Mouse (Mus musculus) left cerebral cortex, adult 8-10 months (tissue): Measurements from ENCODE around the gene Gm9833. TPM values are rescaled to one million over a fixed set of nuclear protein-coding genes. Genes with fewer than 3 reads are reported as not detected.
A peak's percentile ranks its signal among the peaks of the same experiment; 100 is the strongest.
"Not testable (repeated sequence)": the region's sequence is repeated elsewhere in the genome, so short reads cannot be mapped to it uniquely, and the experiment has no call there.

Experiments
- DNase-seq, 2 experiments: peaks; one replicate each; pipeline ENCODE4 v3.0.0; 2022; ENCODE audit warnings: low spot score in 2 of 2
- total RNA-seq, 4 experiments: library from RNA; stranded (reverse); gene quantifications; 2 replicates each; pipeline ENCODE4 v1.2.4; 2022

Gm9833 gene
- total RNA-seq, result 10 to 100 TPM in 3 of 4 experiments, 1 to 10 TPM in 1; 9.3 to 11.5 (median 10.2) TPM

DNA sequence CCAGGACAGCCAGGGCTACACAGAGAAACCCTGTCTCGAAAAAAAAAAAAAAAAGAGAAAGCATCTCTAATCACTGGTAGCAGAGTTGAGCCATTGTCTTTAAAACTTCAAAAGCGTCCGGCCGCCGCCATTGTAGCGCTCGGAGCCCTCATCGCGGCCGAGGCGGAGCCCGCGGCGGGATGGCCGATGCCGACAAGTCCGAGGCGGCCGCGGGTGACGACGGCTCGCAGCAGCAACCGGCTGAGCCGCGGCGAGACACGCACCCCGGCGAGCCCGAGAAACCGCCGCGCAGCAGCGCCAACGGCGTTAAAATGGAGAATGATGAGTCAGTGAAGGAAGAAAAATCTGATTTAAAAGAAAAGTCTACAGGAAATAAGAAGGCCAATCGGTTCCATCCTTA, at the start of gene Gm9833:
TSS of gene Gm9833 (plus strand) at position 117 of the 400 bp plus-strand sequence.
- DNase-seq, result not testable (repeated sequence)

DNA sequence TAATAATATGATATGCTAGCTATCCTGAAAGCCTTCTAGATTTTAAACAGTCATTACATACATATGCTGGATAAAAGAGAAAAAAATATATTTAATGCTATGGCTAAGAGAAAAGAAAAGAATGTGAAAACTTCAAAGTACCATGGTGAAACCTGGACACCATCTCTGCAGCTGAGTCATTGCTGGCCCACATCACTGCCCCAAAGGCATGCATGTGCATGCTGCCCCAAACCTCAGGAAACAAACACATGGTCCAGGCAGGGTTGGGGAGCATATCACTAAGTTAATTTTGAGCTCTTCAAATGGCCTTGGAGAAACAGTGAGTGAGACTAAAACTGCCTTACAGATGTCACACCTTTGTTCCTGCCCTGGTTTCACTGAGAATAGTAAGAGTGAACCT, 17.8 kb upstream of the Gm9833 start:
- DNase-seq, result no peak

DNA sequence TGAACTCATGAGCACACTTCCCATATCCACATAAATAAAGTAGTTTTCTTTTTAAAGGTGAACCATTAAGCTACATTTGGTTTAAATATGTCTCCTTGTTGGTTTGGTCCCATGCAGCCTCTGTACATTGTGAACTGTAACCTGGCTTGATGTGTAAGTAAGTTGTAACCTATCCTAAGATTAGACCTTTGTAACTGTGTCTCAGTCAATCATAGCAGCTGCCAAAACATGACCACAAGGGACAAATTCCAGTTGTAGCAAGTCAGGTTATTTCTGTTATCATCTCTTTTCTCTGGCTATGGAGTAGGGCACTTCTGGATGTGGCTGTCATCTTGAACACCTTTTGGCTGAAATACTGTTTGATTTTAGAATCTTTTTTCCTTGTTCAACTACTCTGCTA, 12.1 kb upstream of the Gm9833 start:
- no peak for DNase-seq

DNA sequence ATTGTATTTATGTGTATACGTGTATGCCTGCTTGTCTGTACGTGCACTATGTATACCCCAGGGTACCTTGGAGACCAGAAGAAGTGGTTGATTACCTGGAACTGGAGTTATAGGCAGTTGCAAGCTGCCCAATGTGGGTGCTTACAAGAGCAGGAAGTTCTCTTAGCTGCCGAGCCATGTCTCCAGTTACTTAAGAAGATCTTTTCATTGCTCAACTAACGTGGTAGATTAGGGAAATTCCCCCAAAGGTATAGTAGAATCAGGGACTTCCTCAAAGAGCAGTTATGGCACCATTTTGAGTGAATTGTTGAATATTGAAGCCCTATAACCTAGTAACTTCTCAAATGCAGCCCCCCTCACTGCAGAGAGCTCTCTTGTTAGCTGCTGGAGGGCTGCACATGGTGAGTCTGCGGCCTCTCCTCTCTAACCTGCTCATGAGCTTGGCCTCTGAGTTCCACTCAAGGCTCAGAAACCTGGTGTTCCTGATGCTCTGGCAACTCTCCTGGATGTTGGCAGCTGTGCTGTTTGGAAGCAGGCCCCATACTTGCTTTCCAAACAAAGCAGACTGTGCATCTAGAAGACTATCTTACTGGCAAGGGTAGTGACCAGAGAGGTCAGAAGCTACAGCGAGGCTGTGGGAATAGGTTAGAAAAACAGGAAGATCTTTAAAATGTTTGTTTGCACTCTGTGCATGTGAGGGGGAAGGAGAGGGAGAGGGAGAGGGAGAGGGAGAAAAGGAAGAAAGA, 10.6 kb upstream of the Gm9833 start:
- no peak for DNase-seq

DNA sequence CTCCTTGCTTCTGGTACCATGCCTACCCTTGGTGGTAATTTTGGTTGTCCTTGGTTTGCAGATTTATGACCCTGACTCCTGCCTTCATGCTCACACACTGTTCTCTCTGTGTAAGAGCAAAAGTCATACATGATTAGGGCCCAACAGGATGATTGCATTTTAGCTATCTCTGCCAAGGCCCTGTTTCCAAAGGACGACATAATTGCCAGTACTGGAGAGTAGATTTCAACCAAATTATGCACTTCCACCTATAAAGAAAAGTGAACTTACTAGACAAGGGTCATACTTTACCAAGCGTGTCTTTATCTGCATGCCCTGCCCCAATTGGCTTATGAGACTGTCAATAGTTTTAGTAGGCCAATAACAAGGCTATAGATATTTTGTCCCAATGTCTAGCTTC, 9.8 kb upstream of the Gm9833 start:
- DNase-seq, result no peak

DNA sequence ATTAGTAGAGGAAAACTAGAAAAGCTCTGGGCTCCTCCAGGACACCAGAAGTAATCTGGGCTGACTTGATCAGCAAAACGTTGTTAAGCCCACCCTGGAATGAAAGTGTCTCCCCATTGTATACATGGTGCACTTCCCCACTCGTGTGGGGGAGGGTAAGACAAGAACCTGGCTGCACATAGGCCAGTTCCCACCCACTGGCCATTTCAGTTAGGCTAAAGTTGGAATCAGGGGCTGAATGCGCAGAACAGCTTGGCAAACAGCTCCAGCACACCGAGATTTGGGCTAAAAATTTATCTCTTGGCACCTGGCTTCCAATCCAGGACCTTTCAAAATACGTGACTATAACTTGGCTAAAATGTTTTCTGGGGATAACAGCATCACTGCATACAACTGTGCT, 6.6 kb upstream of the Gm9833 start:
- DNase-seq, result no peak

DNA sequence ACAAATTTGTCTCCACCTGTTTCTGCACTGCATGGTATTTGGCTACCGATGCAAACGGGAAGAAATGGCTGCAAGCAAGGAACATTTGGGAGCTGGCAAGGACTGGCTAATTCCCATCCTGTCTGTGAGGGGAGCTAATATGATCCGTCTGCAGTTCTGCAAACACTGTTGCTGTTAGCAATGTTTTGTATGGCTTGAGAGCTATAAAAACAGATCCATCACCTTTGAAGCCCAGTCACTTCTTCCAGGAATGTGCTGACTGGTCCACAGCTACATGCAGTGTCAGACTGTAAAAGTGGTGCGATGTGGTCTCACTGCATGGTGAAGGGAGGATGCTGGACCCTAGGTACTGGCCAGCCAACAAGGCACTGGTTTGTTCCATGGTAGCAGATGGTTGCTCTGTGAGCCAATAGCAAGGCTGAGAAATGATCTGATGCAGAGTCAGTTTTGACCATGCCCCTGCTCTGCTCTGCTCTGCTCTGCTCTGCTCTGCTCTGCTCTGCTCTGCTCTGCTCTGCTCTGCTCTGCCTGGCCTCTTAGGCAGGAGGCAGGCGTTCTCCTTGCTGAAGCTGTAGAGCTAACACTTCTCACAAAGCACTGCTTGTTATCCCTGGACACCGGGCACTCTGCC, 5.9 kb upstream of the Gm9833 start:
- peak in 1 of 2 experiments; percentile 32 for DNase-seq

DNA sequence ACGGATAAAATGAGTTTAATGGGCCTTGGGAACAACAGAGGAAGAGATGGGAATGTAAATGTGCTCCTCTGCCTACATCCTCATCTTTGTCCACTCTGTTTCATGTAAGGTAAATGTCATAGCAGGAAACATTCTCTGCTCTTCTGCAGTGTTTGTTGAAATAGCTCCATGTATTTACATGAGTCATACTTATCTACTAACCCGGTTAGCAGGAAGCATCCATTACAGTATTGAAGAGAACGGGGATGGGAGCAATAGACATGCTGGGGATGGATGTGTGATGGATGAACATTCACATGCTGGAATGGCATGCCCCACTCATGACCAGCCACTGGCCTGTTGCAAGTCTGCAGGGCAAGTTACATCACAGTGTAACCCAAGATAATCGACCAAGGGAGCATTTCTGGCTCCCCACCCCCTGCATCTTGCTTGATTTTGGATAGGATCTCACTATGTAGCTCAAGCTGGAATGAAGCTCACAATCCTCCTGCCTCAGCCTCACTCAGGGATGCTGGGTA, 5.3 kb upstream of the Gm9833 start:
- no peak for DNase-seq

DNA sequence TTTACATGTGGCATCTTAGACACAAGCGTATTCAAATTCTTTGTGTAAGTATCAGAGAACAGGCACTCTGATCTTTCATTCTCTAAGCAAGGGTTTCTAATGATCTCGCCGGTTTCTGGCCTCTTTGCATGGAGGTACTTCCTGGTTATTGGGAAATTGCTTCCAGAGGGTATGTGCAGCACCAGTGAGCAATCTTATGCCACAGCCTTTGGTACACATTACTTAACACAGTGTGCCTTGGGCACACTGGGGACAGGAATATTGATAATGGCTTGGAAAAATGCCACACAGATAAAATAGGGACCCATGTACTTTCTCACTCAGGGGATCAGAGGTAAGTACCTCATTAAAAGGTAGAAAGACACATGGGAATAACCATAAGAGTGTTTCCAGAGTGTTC, 3.8 kb upstream of the Gm9833 start:
- no peak for DNase-seq

DNA sequence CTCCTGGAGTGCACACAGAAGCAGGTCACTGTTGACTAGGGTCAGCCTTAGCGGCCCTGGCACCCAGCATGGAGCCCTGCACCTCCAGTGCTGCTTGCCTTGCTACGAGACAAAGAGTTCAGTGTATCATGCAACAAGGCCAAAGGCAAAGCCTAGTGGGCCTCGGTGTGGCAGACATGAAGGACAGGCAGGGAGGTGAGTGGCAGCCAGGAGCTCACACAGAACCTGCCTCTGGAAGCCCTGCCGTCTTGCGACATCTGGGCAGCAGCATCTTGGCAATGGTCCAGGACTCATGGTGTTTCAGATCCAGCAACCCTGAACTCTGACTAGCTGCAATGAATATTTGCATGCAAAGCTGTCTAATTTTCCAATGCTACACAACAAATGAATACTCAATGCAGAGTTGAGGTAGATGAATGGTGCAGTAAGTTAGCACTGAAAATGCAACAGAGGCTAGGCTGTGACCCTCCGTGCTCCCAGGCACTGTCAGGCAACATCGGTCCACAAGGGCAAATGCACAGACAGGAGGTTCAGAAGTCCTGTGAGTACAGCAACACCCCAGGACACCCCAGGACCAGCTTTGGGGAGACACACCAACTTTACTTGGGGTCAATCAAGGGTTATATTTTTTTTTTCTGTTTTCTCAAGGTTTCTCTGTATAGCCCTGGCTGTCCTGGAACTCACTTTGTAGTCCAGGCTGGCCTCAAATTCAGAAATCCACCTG, 2.4 kb upstream of the Gm9833 start:
- DNase-seq, result no peak

DNA sequence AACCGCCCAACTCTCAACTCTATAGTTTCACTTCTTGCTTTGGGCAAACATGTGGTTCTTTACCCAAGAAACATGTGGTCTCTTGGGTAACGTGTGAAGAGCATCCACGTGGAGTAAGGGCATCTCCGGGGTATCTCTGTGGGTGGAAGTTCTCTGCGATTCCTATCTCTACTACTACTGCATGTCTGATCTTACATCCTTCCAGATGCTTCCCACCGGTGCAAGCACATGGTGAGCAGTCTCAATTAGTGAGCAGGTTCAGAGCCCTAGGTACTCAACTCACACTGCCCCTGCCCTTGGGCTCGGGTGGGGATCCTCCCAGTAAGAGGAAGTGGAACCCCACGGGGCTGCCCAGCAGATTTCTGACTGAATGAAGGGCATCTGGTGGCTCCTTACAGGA, 399 bp upstream of the Gm9833 start:
- no peak for DNase-seq

DNA sequence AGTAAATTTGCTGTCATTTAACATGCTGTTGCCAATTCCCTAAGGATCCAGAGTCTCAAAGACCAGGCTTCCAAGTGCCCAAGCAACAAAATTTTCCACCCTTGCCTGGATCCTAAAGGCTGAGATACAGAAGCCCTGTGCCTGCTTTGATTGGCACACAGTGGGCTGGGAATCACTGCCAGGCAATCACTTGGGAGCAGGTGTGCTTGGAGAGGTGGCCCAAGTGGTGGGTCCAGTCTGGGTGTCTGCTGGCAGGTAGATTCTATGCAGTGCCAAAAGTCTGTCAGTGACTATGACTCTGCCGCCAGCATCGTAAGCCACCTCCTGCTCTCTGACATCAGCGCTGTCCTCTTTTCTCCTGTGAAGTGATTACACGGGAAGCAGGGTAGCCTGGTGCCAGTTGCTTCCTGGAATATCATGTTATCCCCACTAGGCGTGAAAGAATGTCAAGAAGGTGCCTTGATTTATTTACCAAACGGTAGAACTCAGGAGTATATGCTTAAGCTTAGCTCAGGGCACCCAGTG, 3.8 kb downstream of the Gm9833 start:
- DNase-seq, result no peak

DNA sequence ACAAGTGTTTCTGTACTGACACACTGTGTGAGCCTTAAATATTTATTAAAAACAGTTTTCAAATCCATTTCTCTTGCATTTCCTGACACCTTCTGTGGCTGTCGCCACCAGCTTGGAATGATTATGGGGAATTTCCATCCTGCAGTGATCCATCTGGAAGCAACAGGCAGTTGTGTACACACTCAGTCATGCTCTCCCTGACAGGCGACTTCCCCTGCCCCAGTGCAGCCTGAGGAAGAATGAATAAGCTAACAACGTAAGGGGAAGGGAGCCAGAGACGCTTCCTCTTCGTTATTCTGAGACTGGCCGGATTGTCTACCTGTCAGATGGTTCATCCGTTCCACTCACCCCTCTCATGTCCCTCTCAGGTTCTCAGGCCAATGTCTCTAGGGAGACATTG, 4.6 kb downstream of the Gm9833 start:
- DNase-seq, result no peak

DNA sequence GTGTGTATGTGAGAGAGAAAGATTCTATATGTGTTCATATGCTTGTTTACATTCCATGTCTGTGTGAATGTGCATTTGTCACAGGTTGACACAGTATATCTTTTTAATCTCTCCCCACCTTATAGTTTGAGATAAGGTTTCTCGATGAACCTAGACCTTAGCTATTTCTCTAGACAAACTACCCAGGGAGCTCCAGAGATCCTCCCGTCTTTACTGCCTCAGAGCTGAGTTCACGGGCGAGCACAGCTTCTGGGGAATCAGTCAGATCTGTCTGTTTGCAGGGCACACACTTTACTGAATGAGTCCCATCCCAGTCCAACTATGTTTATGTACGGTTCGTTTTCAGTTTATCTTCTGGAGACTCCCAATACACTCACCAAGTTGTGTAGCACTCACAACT, 5.0 kb downstream of the Gm9833 start:
- DNase-seq, result no peak

DNA sequence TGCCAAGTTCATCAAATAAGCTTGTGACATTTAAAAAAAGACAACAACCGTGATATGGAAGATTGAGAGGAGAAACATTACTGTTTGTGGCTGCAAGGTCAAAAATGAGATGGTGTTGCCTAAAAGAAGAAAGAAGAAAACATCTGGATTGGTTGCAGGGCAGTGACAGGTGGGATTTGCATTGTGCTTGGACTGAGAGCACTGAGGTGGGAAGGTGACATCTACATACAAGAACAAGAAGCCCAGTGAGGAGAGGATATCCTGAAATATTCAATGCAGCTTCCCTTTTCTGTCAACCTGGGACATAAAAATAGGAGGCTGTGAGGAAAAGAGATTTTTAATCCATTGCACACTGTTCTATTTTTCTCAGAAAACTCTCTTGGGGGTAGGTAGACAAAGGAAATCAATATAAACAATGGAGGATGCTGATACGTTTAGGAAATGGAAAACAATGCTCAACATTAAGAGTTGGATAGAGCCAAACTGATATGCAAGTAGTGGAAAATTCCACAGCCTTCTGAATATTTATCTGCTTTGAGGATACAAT, 7.2 kb downstream of the Gm9833 start:
- DNase-seq, result no peak

DNA sequence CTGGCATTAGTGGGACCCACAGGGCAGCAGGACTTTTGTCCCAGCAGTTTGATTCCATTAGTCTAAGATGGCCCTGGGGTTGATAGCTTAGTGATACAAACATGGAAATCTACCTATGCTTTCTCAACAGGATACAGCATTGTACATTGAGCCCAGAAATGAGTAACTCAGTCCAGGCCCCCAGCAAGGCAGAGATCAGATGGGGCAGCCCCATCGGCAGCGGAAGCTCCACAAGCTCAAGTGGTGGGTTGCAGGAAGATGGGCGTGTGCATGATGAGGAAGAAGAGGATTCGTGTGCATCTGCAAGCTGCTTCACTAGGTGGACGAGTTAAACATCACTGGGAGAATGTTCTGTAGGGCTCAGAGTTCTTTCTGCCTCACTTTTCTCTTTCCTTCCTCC, 11.8 kb downstream of the Gm9833 start:
- no peak for DNase-seq

DNA sequence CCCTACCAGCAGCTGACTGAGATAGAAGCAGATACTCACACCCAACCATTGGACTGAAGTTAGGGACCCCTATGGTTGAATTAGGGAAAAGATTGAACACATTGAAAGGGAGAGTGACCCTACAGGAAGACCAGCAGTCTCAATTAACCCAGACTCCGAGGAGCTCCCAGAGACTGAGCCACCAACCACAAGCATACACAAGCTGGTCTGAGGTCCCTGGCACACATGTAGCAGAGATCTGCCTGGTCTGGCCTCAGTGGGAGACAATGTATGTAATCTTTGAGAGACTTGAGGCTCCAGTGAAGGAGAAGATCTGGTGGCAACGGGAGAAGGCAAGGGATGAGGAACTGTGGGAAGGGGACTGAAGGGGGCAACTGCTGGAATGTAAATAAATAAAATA, 23.7 kb downstream of the Gm9833 start:
- no peak for DNase-seq

DNA sequence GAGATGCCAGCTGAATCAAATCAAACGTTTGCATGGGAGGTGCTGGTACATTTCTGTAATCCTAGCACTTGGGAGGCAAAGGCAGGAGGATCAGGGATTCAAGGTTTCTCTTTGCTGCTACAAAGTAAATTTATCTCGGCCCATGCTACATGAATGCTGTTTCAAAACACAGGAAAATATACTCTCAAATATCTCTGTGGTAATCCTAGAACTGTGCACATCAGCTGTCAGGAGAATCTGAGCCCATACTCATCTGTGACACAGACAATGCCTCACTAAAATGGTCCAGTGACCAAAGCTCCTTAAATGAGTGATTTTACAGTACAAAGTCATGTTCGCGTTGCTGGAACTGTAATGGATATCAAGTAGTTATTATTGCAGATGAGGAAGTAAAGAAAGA, 24.3 kb downstream of the Gm9833 start:
- DNase-seq, result no peak

DNA sequence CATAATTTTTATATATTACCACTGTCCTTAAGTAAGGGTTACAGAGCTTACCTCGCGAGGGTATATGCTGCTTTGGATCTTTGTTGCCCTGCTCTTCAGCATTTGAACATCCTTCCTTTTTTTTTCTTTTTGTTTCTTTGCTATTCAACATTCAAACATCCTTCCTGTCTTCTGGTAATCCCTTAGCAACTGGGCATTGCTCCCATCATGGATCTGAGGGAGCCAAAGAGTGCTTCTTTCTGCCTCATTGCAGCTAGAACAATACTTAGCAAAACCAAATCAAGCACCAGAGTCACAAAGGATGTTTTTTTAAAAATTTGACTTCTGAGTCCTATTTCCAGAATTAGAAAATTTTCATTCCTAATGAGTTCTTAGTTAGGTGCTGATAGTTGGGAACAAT, 24.8 kb downstream of the Gm9833 start:
- DNase-seq, result no peak

DNA sequence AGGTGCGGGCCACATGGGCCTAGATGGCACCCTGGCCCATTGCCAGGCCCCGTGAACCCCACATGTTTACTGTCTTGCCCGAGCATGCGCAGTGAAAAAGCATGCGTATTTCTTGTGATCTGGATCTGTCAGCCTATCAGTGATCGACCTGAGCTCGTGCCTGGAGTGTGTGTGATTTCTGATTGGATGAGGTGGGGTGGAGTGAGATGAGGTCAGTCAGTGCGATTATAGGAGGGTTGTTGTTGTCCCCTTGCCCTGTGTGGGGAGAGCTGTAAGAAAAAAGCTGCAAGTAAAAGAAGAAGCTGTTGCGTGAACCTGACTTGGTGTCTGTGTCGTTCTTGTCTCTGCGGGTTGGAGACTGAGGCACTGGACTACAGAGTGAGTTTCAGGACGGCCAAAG, 28.6 kb downstream of the Gm9833 start:
- DNase-seq, result no peak

DNA sequence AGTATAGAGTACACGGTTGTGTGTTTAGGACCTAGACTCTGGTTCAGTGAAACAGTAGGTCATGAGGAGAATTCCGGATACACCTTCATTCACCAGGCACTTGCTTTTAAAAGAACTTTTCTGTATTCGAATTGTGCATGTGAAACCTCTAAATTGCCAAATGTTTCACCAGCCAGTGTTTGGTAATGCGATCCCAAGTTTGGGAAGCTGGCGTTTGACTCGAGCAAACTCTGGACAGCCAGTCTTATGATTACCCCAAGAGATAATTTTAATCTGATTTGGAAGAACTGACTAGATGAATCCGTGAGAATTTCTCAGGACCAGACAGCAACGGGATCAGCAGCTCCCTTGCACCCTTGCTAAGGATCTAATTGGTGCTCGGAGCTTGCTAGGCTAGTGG, 33.3 kb downstream of the Gm9833 start:
- DNase-seq, result no peak
